Mouse (Mus musculus) ovary, postnatal 14 days (tissue): ENCODE results near the gene Lmo1.

Source experiments
- DNase-seq: peaks from one replicate; pipeline ENCODE4 v3.0.0; 2022; ENCODE audit warnings: low spot score

The Lmo1 gene

GRCm38 (mm10) chr7:109175670-109176625, 941 bp upstream of the Lmo1 start:
- DNase-seq: no peak

- DNase-seq: no peak
Measured at GRCm38 (mm10) chr7:109174337-109174948, 564 bp downstream of the Lmo1 start.

GRCm38 (mm10) chr7:109171874-109172273, 3.1 kb downstream of the Lmo1 start:
- no peak for DNase-seq

GRCm38 (mm10) chr7:109170441-109170820, 4.6 kb downstream of the Lmo1 start:
- peak; percentile 70 for DNase-seq

GRCm38 (mm10) chr7:109169505-109170440, 5.2 kb downstream of the Lmo1 start:
- no peak for DNase-seq

- no peak for DNase-seq
Measured at GRCm38 (mm10) chr7:109168716-109169115, 6.3 kb downstream of the Lmo1 start.

GRCm38 (mm10) chr7:109165931-109166585, 8.9 kb downstream of the Lmo1 start:
- DNase-seq: no peak

GRCm38 (mm10) chr7:109154331-109154730, 20.7 kb downstream of the Lmo1 start:
- DNase-seq: no peak

GRCm38 (mm10) chr7:109153538-109153937, 21.5 kb downstream of the Lmo1 start:
- no peak for DNase-seq

- no peak for DNase-seq
Measured at GRCm38 (mm10) chr7:109151088-109151487, 23.9 kb downstream of the Lmo1 start.

- DNase-seq: no peak
Measured at GRCm38 (mm10) chr7:109145211-109145610, 29.8 kb downstream of the Lmo1 start.

- no peak for DNase-seq
Measured at GRCm38 (mm10) chr7:109144705-109145104, 30.3 kb downstream of the Lmo1 start.

- DNase-seq: no peak
Measured at GRCm38 (mm10) chr7:109142564-109142963, 32.4 kb downstream of the Lmo1 start.

- DNase-seq: no peak
Measured at GRCm38 (mm10) chr7:109141753-109142152, 33.3 kb downstream of the Lmo1 start.

GRCm38 (mm10) chr7:109141054-109141453, 34.0 kb downstream of the Lmo1 start:
- no peak for DNase-seq

- DNase-seq: peak; percentile 82
Measured at GRCm38 (mm10) chr7:109139405-109139804, 35.6 kb downstream of the Lmo1 start.

GRCm38 (mm10) chr7:109137441-109137840, 37.6 kb downstream of the Lmo1 start:
- no peak for DNase-seq

- no peak for DNase-seq
Measured at GRCm38 (mm10) chr7:109131565-109131964, 43.4 kb downstream of the Lmo1 start.

GRCm38 (mm10) chr7:109129946-109130686, 44.9 kb downstream of the Lmo1 start:
- no peak for DNase-seq

GRCm38 (mm10) chr7:109129442-109129841, 45.6 kb downstream of the Lmo1 start:
- peak; percentile 36 for DNase-seq

GRCm38 (mm10) chr7:109115929-109116328, 59.1 kb downstream of the Lmo1 start:
- no peak for DNase-seq
